Mouse (Mus musculus) embryonic facial prominence, embryonic 14.5 days (tissue): ENCODE measurements around the gene Epdr1. TPM values are rescaled to one million over a fixed set of nuclear protein-coding genes. Genes with fewer than 3 reads are reported as not detected.
A peak's percentile ranks its signal among the peaks of the same experiment; 100 is the strongest.

ENCODE experiments used
- ATAC-seq: fragments of 200-750 bp; cut with Nextera tagmentation; 2 replicates; pipeline ENCODE4 v1.8.0; 2017; ENCODE audit warnings: low read depth, moderate number of reproducible peaks, moderate TSS enrichment
- DNase-seq: peaks from one replicate; pipeline ENCODE4 v3.0.0-alpha.2; 2015; ENCODE audit warnings: low spot score
- H3K27ac ChIP-seq: fragments of 300-500 bp; sonication (generic); replicated peaks from 2 replicates; pipeline ENCODE4 v1.5.1; 2014; ENCODE audit warnings: low read depth, mild to moderate bottlenecking, low read length, moderate library complexity
- H3K27me3 ChIP-seq: fragments of 300-500 bp; sonication (generic); replicated peaks from 2 replicates; pipeline ENCODE4 v1.6.1; 2014; ENCODE audit warnings: low read length; ENCODE audit not compliant: control insufficient read depth, insufficient read depth
- H3K36me3 ChIP-seq: fragments of 300-500 bp; sonication (generic); 2 replicates; pipeline ENCODE4 v1.6.1; 2014; ENCODE audit warnings: low read length, mixed read lengths; ENCODE audit not compliant: control insufficient read depth, insufficient read depth
- H3K4me1 ChIP-seq: fragments of 300-500 bp; sonication (generic); 2 replicates; pipeline ENCODE4 v1.6.1; 2014; ENCODE audit warnings: antibody characterized with exemption, low read length; ENCODE audit not compliant: control insufficient read depth, insufficient read depth
- H3K4me2 ChIP-seq: fragments of 300-500 bp; sonication (generic); 2 replicates; pipeline ENCODE4 v1.6.1; 2014; ENCODE audit warnings: low read depth, mild to moderate bottlenecking, low read length, moderate library complexity, mixed read lengths
- H3K4me3 ChIP-seq: fragments of 300-500 bp; sonication (generic); 2 replicates; pipeline ENCODE4 v1.5.1; 2014; ENCODE audit warnings: low read depth, mild to moderate bottlenecking, low read length
- H3K9ac ChIP-seq: fragments of 300-500 bp; sonication (generic); 2 replicates; pipeline ENCODE4 v1.6.1; 2014; ENCODE audit warnings: low read depth, mild to moderate bottlenecking, low read length, moderate library complexity, mixed read lengths
- H3K9me3 ChIP-seq: fragments of 300-500 bp; sonication (generic); 2 replicates; pipeline ENCODE4 v1.6.1; 2016; ENCODE audit warnings: low read length; ENCODE audit not compliant: control insufficient read depth
- whole genome bisulfite sequencing: fragments of 180-500 bp; shearing (Covaris S2); extraction: QIAGEN DNeasy Blood & Tissue Kit; methylation state at CpG from one replicate; pipeline ENCODE4 v1.1.7; 2014; 5-methylcytosine and 5-hydroxymethylcytosine counted together
- polyA plus RNA-seq: library from polyadenylated mRNA; unstranded; fragments of >200 nt; fragmentation: Nextera tagmentation; extraction: Ambion mirVana; gene quantifications from 2 replicates; pipeline ENCODE4 v1.2.1, GENCODE M21; 2014

Epdr1 gene
- polyA plus RNA-seq, 1 experiment from 2014 or later = 39.4 TPM

- H3K27me3 ChIP-seq = no peaks in the 10 kb centered on the region
- no peaks in the 10 kb centered on the region for H3K36me3 ChIP-seq
- H3K4me1 ChIP-seq = no peaks in the 10 kb centered on the region
- no peak overlapping the region for H3K4me3 ChIP-seq
- ATAC-seq = peak; percentile 37; the same call in 1 of the 2 replicates
- H3K27ac ChIP-seq = no peak overlapping the region
- peak; percentile 69 for DNase-seq
- no peak overlapping the region for H3K9ac ChIP-seq
- WGBS = 61% methylated on average over 1 of the region's 1 CpGs
- no peaks in the 10 kb centered on the region for H3K9me3 ChIP-seq
- no peak overlapping the region for H3K4me2 ChIP-seq
Observed at GRCm38 (mm10) chr13:19613426-19613825, 6.3 kb downstream of the Epdr1 start.

- Histone ChIP-seq H3K9ac (no peak overlapping the region), H3K27me3 (no peaks in the 10 kb centered on the region), H3K36me3 (no peaks in the 10 kb centered on the region), H3K27ac (no peak overlapping the region), H3K4me1 (no peaks in the 10 kb centered on the region), H3K4me2 (no peak overlapping the region), H3K4me3 (no peak overlapping the region), H3K9me3 (no peaks in the 10 kb centered on the region)
- ATAC-seq (no peak), DNase-seq (no peak)
- 79% methylated on average over 3 of the region's 3 CpGs for WGBS
Observed at GRCm38 (mm10) chr13:19612963-19613362, 6.8 kb downstream of the Epdr1 start.

GRCm38 (mm10) chr13:19612348-19612747 lies 7.4 kb downstream of the Epdr1 start:
- no peak for ATAC-seq
- Histone ChIP-seq H3K9ac (no peak overlapping the region), H3K36me3 (no peaks in the 10 kb centered on the region), H3K9me3 (no peaks in the 10 kb centered on the region), H3K4me2 (no peak overlapping the region), H3K4me3 (no peak overlapping the region), H3K27me3 (no peaks in the 10 kb centered on the region), H3K4me1 (no peaks in the 10 kb centered on the region), H3K27ac (no peak overlapping the region)
- 72% methylated on average over 1 of the region's 1 CpGs for WGBS
- DNase-seq = no peak

GRCm38 (mm10) chr13:19608120-19608519 lies 11.6 kb downstream of the Epdr1 start:
- Histone ChIP-seq H3K4me1 (no peaks in the 10 kb centered on the region), H3K36me3 (no peaks in the 10 kb centered on the region), H3K27ac (no peak overlapping the region), H3K27me3 (no peaks in the 10 kb centered on the region), H3K4me2 (no peak overlapping the region), H3K9ac (no peak overlapping the region), H3K9me3 (no peaks in the 10 kb centered on the region), H3K4me3 (no peak overlapping the region)
- DNase-seq = no peak
- no peak for ATAC-seq

- no peak for ATAC-seq
- Histone ChIP-seq H3K36me3 (no peaks in the 10 kb centered on the region), H3K4me1 (no peaks in the 10 kb centered on the region), H3K9me3 (no peaks in the 10 kb centered on the region), H3K4me3 (no peak overlapping the region), H3K27ac (no peak overlapping the region), H3K27me3 (no peaks in the 10 kb centered on the region), H3K4me2 (no peak overlapping the region), H3K9ac (no peak overlapping the region)
- no peak for DNase-seq
Observed at GRCm38 (mm10) chr13:19604916-19605315, 14.8 kb downstream of the Epdr1 start.

GRCm38 (mm10) chr13:19603719-19604118 lies 16.0 kb downstream of the Epdr1 start:
- Histone ChIP-seq H3K27ac (no peak overlapping the region), H3K36me3 (no peaks in the 10 kb centered on the region), H3K9ac (no peak overlapping the region), H3K4me1 (no peaks in the 10 kb centered on the region), H3K4me3 (no peak overlapping the region), H3K4me2 (no peak overlapping the region), H3K9me3 (no peaks in the 10 kb centered on the region), H3K27me3 (no peaks in the 10 kb centered on the region)
- DNase-seq (no peak), ATAC-seq (no peak)
- WGBS = 82% methylated on average over 1 of the region's 1 CpGs

- no peak overlapping the region for H3K27ac ChIP-seq
- no peak overlapping the region for H3K4me2 ChIP-seq
- H3K9ac ChIP-seq = no peak overlapping the region
- DNase-seq (no peak), ATAC-seq (no peak)
- H3K4me1 ChIP-seq = no peaks in the 10 kb centered on the region
- no peaks in the 10 kb centered on the region for H3K27me3 ChIP-seq
- 59% methylated on average over 1 of the region's 1 CpGs for WGBS
- H3K36me3 ChIP-seq = no peaks in the 10 kb centered on the region
- no peak overlapping the region for H3K4me3 ChIP-seq
- no peaks in the 10 kb centered on the region for H3K9me3 ChIP-seq
Observed at GRCm38 (mm10) chr13:19602531-19602930, 17.2 kb downstream of the Epdr1 start.

GRCm38 (mm10) chr13:19599242-19599641 lies 20.5 kb downstream of the Epdr1 start:
- Histone ChIP-seq H3K9ac (no peak overlapping the region), H3K4me1 (no peaks in the 10 kb centered on the region), H3K9me3 (no peaks in the 10 kb centered on the region), H3K27ac (no peak overlapping the region), H3K4me3 (no peak overlapping the region), H3K36me3 (0 out of 2 replicates have a peak, but pooled peaks cover 2% of the 10 kb centered on the region), H3K4me2 (no peak overlapping the region), H3K27me3 (no peaks in the 10 kb centered on the region)
- WGBS = 68% methylated on average over 6 of the region's 6 CpGs
- peak; percentile 18 for DNase-seq
- no peak for ATAC-seq

GRCm38 (mm10) chr13:19595141-19595540 lies 24.6 kb downstream of the Epdr1 start:
- H3K36me3 ChIP-seq = 0 out of 2 replicates have a peak, but pooled peaks cover 10% of the 10 kb centered on the region
- ATAC-seq = no peak
- no peak overlapping the region for H3K4me2 ChIP-seq
- no peak overlapping the region for H3K27ac ChIP-seq
- H3K4me1 ChIP-seq = no peaks in the 10 kb centered on the region
- WGBS = 97% methylated on average over 1 of the region's 1 CpGs
- no peak overlapping the region for H3K9ac ChIP-seq
- no peaks in the 10 kb centered on the region for H3K27me3 ChIP-seq
- no peaks in the 10 kb centered on the region for H3K9me3 ChIP-seq
- DNase-seq = no peak
- H3K4me3 ChIP-seq = no peak overlapping the region
